In the genomic region with DNA sequence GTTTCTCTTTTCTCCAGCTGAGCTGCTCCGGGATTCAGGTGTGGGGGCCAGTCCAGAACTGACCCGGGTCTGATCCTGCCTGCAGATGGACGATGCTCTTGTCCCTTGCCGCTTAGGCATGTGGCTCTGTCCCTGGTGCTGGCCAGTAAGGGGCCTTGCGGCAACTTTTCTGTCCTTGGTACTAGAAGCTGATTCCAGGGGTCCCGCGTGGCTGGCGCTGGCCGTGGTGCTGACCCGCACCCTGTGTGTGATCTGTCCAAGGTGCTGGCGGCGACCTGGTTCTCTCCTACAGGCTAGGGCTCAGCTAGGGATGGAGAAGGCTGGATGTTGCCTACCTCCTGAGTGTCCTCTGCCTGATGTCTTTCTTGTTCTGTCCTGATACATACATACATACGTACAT, we compare ENCODE assay signal across 1 mouse cellular context.
TF ChIP-seq lines count a peak whose summit lies in the region.

No protein-coding gene starts in this region.

TF ChIP-seq in CH12.LX, 34 proteins besides CTCF, POLR2A, EP300 and RAD21:
- TF ChIP-seq MXI1 (IDR thresholded peaks at IDR 0.05; ENCODE audit: low read depth, low read length) (peak; percentile 91), E2F4 (IDR thresholded peaks at IDR 0.05; ENCODE audit: insufficient replicate concordance, low read depth, low read length) (no peak), ELF1 (IDR thresholded peaks at IDR 0.05; ENCODE audit: low read depth, low read length) (no peak), SIN3A (IDR thresholded peaks at IDR 0.05; ENCODE audit: low read length) (peak; percentile 94)
